Mouse (Mus musculus) kidney, adult 2 months (tissue): ENCODE data around the gene Ift88.

Experiments used
- CTCF ChIP-seq: fragments of 200-500 bp; conservative IDR thresholded peaks from 2 replicates; pipeline ENCODE4 v1.5.1; 2011; ENCODE audit warnings: low read depth, mild to moderate bottlenecking, control low read depth, low read length, moderate library complexity, mixed read lengths; ENCODE audit not compliant: insufficient read depth, insufficient read length
- POLR2A ChIP-seq: fragments of 200-500 bp; IDR thresholded peaks from one replicate; pipeline ENCODE4 v1.6.1; 2011; ENCODE audit warnings: low read depth, low read length, control low read depth

GRCm38 (mm10) chr14:57398065-57398757 is 25.7 kb upstream of the Ift88 start, which contains the start of gene Cryl1:
- TF ChIP-seq CTCF (no peak), POLR2A (peak; percentile 89)
